Mouse (Mus musculus): ENCODE results near the gene Myo5a. TPM values are rescaled to one million over a fixed set of nuclear protein-coding genes. Genes with fewer than 3 reads are reported as not detected.
A peak's percentile ranks its signal among the peaks of the same experiment; 100 is the strongest.

Myo5a gene
- total and polyA plus RNA-seq, 2 experiments from 2014 or later, result 42.1 to 110 TPM

DNA sequence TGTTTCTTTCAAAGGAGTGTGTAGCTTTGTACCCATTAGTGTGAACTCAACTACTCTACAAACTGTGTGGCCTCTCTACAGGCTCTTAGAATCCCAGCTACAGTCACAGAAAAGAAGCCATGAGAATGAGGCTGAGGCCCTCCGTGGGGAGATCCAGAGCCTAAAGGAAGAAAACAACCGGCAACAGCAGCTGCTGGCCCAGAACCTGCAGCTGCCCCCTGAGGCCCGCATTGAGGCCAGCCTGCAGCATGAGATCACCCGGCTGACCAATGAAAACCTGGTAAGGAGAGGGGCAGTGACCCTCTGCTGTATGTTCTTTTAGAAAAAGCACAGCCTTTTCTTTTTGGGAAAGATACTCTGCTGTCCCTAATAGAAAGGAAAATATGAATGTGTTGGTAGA lies 123.0 kb downstream of the Myo5a start:
- DNase-seq (ENCODE audit: low spot score) (peak; percentile 26), ATAC-seq (0 out of 2 replicates have a peak, but pooled peaks have one; percentile 27)
- WGBS, result 23% methylated on average over 4 of the region's 4 CpGs
- Histone ChIP-seq H3K36me3 (ENCODE audit: insufficient read depth, low read length) (peaks cover 23% of the 10 kb centered on the region; the same call in 1 of the 2 replicates), H3K27me3 (ENCODE audit: insufficient read depth, low read length) (no peaks in the 10 kb centered on the region), H3K9me3 (ENCODE audit: low read length) (no peaks in the 10 kb centered on the region), H3K27ac (no peak overlapping the region), H3K4me2 (ENCODE audit: low read depth, low read length) (no peak overlapping the region), H3K4me3 (ENCODE audit: low read length) (no peak overlapping the region), H3K4me1 (ENCODE audit: insufficient read depth, low read length) (no peaks in the 10 kb centered on the region), H3K9ac (replicated peaks; ENCODE audit: low read length) (no peak overlapping the region)
- TF ChIP-seq CTCF (IDR thresholded peaks at IDR 0.05; ENCODE audit: low read depth), result no peak

DNA sequence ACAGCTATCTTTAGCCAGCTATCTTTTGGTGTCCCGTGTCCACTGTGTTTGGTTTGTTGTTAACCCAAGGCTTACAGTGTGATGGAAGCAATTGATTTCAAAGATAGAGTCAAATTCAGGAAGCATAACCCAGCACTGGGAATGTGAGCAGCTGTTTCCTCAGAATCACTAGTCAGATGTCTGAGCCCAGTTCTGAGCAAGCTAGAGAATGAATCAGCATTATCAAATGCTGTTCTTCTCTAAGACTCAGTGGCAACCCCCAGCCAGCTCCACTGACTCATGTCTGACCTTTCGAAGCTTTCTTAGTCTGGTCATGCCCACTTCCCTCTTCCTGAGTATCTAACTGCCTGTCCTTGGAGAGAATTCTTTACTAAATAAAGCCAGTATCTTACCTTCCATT lies 125.5 kb downstream of the Myo5a start:
- no peak overlapping the region for H3K4me3 ChIP-seq (ENCODE audit: low read length)
- TF ChIP-seq CTCF (IDR thresholded peaks at IDR 0.05; ENCODE audit: low read depth), result no peak
- no peaks in the 10 kb centered on the region for H3K27me3 ChIP-seq (ENCODE audit: insufficient read depth, low read length)
- H3K9ac ChIP-seq (replicated peaks; ENCODE audit: low read length), result no peak overlapping the region
- no peak overlapping the region for H3K4me2 ChIP-seq (ENCODE audit: low read depth, low read length)
- ATAC-seq, result no peak
- WGBS, result 50% methylated on average over 2 of the region's 2 CpGs
- no peak for DNase-seq (ENCODE audit: low spot score)
- H3K36me3 ChIP-seq (ENCODE audit: insufficient read depth, low read length), result peaks cover 21% of the 10 kb centered on the region
- H3K9me3 ChIP-seq (ENCODE audit: low read length), result no peaks in the 10 kb centered on the region
- no peak overlapping the region for H3K27ac ChIP-seq
- H3K4me1 ChIP-seq (ENCODE audit: insufficient read depth, low read length), result no peaks in the 10 kb centered on the region

DNA sequence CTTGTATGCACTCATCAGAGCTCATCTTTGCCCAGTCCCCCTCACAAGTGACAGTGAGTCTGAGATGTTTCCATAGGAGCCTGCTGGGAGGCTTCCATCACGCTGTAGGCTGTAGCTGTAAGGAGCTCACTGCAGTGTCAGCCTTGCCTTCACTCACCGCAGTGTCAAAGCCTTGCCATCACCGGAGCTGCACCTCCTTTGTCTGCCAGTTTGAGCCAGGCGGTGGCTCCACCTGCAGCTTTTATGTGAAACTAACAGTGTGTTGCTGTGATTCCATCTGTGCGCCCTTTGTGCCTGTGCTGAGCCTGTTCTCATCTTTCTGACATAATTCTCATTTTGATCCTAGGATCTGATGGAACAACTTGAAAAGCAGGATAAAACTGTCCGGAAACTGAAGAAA lies 126.5 kb downstream of the Myo5a start:
- H3K4me3 ChIP-seq (ENCODE audit: low read length), result no peak overlapping the region
- H3K4me1 ChIP-seq (ENCODE audit: insufficient read depth, low read length), result no peaks in the 10 kb centered on the region
- H3K9me3 ChIP-seq (ENCODE audit: low read length), result no peaks in the 10 kb centered on the region
- H3K27me3 ChIP-seq (ENCODE audit: insufficient read depth, low read length), result no peaks in the 10 kb centered on the region
- H3K36me3 ChIP-seq (ENCODE audit: insufficient read depth, low read length), result peaks cover 30% of the 10 kb centered on the region
- no peak overlapping the region for H3K9ac ChIP-seq (replicated peaks; ENCODE audit: low read length)
- WGBS, result 37% methylated on average over 6 of the region's 6 CpGs
- DNase-seq (ENCODE audit: low spot score) (peak; percentile 69), ATAC-seq (peak; percentile 55; the same call in 1 of the 2 replicates)
- H3K27ac ChIP-seq, result peak overlapping the region; percentile 41; the same call in 1 of the 2 replicates
- peak; percentile 62 for TF ChIP-seq CTCF (IDR thresholded peaks at IDR 0.05; ENCODE audit: low read depth)
- H3K4me2 ChIP-seq (ENCODE audit: low read depth, low read length), result no peak overlapping the region

DNA sequence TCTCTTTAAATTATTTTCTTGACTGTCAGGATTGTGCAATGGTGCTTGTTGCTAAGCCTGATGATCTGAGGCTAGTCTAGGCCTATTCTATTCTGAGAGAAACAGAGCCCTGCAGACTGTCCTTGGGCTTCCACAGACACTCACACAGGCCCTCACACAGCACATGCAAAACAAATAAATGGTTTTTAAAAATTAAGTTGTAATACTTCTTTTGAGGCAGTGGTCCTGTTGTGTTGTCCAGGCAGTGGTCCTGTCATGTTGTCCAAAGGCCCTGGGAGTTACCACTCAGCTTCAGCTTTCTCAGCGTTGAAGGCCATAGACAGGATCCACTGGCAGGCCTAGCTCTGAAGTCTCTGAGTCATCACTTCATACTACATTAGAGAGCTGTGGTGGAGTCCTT lies 130.7 kb downstream of the Myo5a start:
- WGBS, result 100% methylated on average over 1 of the region's 1 CpGs
- ATAC-seq, result no peak
- H3K36me3 ChIP-seq (ENCODE audit: insufficient read depth, low read length), result peaks cover 33% of the 10 kb centered on the region

DNA sequence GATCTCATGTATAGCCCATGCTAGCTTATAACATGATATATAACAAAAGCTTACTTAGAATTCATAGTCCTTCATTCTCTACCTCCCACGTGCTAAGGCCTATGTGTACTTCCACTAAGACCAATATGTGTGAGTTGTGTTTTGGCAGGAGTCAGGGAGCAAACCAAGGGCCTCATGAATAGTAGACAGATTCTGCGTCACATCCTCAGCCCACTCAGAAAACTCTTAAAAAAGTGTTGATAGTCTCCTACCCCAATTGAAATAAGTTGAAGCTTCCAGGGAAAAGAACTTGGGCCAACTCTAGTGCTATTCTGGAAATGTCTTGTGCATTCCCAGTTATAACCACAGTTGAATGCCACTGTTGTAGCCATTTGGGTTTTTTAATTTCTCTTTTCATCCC lies 131.2 kb downstream of the Myo5a start:
- no peak for TF ChIP-seq CTCF (IDR thresholded peaks at IDR 0.05; ENCODE audit: low read depth)
- H3K27me3 ChIP-seq (ENCODE audit: insufficient read depth, low read length), result no peaks in the 10 kb centered on the region
- whole genome bisulfite sequencing, result 88% methylated on average over 2 of the region's 2 CpGs
- no peaks in the 10 kb centered on the region for H3K4me1 ChIP-seq (ENCODE audit: insufficient read depth, low read length)
- no peak overlapping the region for H3K4me2 ChIP-seq (ENCODE audit: low read depth, low read length)
- ATAC-seq (no peak), DNase-seq (ENCODE audit: low spot score) (no peak)
- H3K9me3 ChIP-seq (ENCODE audit: low read length), result no peaks in the 10 kb centered on the region
- H3K36me3 ChIP-seq (ENCODE audit: insufficient read depth, low read length), result peaks cover 33% of the 10 kb centered on the region
- no peak overlapping the region for H3K4me3 ChIP-seq (ENCODE audit: low read length)
- H3K9ac ChIP-seq (replicated peaks; ENCODE audit: low read length), result no peak overlapping the region
- no peak overlapping the region for H3K27ac ChIP-seq

More for the DNA sequence above, 130.7 kb downstream of the Myo5a start:
- no peak overlapping the region for H3K9ac ChIP-seq (replicated peaks; ENCODE audit: low read length)
- H3K27ac ChIP-seq, result no peak overlapping the region
- H3K4me2 ChIP-seq (ENCODE audit: low read depth, low read length), result no peak overlapping the region
- H3K9me3 ChIP-seq (ENCODE audit: low read length), result no peaks in the 10 kb centered on the region
- no peak for DNase-seq (ENCODE audit: low spot score)
- H3K27me3 ChIP-seq (ENCODE audit: insufficient read depth, low read length), result no peaks in the 10 kb centered on the region
- H3K4me1 ChIP-seq (ENCODE audit: insufficient read depth, low read length), result no peaks in the 10 kb centered on the region
- no peak for TF ChIP-seq CTCF (IDR thresholded peaks at IDR 0.05; ENCODE audit: low read depth)
- H3K4me3 ChIP-seq (ENCODE audit: low read length), result no peak overlapping the region

DNA sequence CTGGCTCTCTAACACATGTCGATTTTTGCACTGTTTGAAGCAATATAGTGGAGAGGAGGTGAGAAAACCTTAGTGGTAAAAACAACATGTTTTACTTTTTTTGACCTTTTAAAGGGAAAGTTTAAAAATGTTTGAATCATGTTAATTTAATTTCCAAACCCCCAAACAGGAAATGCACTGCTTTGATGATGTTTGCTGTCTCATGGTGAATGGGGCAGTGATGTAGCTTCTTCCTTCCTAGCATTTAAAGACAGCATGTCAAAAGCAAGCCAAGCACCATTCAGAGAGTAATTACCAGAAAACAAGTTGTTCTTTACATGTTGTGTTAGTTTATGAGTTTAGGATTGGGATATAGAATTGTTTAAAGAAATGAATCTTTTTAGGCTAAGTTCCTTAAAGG lies 138.4 kb downstream of the Myo5a start:
- peaks cover 7% of the 10 kb centered on the region; the same call in 1 of the 2 replicates for H3K36me3 ChIP-seq (ENCODE audit: insufficient read depth, low read length)
- 88% methylated on average over 1 of the region's 1 CpGs for WGBS
- no peak for DNase-seq (ENCODE audit: low spot score)

DNA sequence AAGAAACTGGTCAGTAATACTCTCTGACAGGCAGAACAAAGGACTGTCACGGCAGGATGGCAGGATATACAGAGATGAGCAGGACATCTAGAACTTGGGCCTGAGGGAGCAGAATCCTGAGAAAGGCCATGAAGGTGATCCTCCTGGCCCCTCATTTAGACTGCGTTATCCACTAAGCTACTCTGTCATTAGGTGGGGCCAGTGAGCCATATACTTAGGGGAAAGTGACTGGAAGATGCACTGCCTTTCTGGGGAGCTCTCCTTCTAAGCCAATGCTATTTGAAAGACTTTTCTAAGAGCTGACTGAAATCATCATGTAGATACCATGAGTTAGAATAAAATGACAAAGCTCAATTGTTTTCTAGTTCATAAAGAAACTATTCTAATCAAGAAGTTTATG lies 139.5 kb downstream of the Myo5a start:
- TF ChIP-seq CTCF (IDR thresholded peaks at IDR 0.05; ENCODE audit: low read depth), result no peak
- ATAC-seq (no peak), DNase-seq (ENCODE audit: low spot score) (no peak)
- Histone ChIP-seq H3K9me3 (ENCODE audit: low read length) (no peaks in the 10 kb centered on the region), H3K27me3 (ENCODE audit: insufficient read depth, low read length) (no peaks in the 10 kb centered on the region), H3K36me3 (ENCODE audit: insufficient read depth, low read length) (peaks cover 10% of the 10 kb centered on the region; the same call in 1 of the 2 replicates), H3K4me1 (ENCODE audit: insufficient read depth, low read length) (no peaks in the 10 kb centered on the region), H3K9ac (replicated peaks; ENCODE audit: low read length) (no peak overlapping the region), H3K4me2 (ENCODE audit: low read depth, low read length) (no peak overlapping the region), H3K27ac (no peak overlapping the region), H3K4me3 (ENCODE audit: low read length) (no peak overlapping the region)
- WGBS, result 68% methylated on average over 2 of the region's 2 CpGs

More for the DNA sequence above, 138.4 kb downstream of the Myo5a start:
- TF ChIP-seq CTCF (IDR thresholded peaks at IDR 0.05; ENCODE audit: low read depth), result no peak
- Histone ChIP-seq H3K9me3 (ENCODE audit: low read length) (no peaks in the 10 kb centered on the region), H3K4me2 (ENCODE audit: low read depth, low read length) (no peak overlapping the region), H3K9ac (replicated peaks; ENCODE audit: low read length) (no peak overlapping the region), H3K4me1 (ENCODE audit: insufficient read depth, low read length) (no peaks in the 10 kb centered on the region), H3K4me3 (ENCODE audit: low read length) (no peak overlapping the region), H3K27ac (no peak overlapping the region), H3K27me3 (ENCODE audit: insufficient read depth, low read length) (no peaks in the 10 kb centered on the region)
- ATAC-seq, result no peak

Data from hindbrain, postnatal 0 days (tissue).